Mouse (Mus musculus) CD4-positive, CD25-positive, alpha-beta regulatory T cell, adult 9 weeks (primary cell): ENCODE results near the gene Olfr866. TPM values are rescaled to one million over a fixed set of nuclear protein-coding genes. Genes with fewer than 3 reads are reported as not detected.

Source experiments
- polyA plus RNA-seq: library from polyadenylated mRNA; unstranded; fragments of 100-300 nt; shearing (Covaris generic); gene quantifications from one replicate; pipeline ENCODE4 v1.2.1, GENCODE M21; 2017

Gene Olfr866
- polyA plus RNA-seq = not detected

GRCm38 (mm10) chr9:20027935-20028334, at the start of gene Olfr866:
Gene Olfr866, minus strand, starts transcription at chr9:20028035.

DNA sequence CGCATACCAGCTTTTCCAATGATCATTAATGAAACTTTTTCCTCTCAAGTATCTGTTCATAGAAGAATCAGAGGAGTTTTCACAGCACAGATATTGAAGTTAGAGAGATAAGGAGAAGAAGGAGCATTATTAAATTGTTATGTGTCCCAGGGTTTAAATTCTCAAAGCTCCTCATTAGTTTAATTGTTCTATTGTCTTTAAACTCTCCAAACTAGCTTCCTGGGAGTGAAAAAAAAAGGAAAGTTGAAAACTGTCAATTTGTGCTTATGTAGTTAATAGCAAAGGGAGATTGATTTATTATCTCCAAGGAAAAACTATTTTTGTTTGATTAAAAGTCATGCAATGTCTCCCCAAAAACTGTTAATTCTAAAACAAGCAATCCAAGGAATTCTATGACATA, 29.6 kb upstream of the Olfr866 start, which contains the start of gene Olfr867:
Olfr867 (minus strand) TSS at position 101 of the 400 bp plus-strand sequence.

Other genes starting within 250 kb of the Olfr866 start
- not detected for gene Olfr58, start 247.8 kb downstream of the Olfr866 start, polyA plus RNA-seq
- gene Olfr859, start 223.1 kb downstream of the Olfr866 start, polyA plus RNA-seq = not detected
- gene Olfr860, start 178.3 kb downstream of the Olfr866 start, polyA plus RNA-seq = not detected
- gene Olfr862, start 140.0 kb downstream of the Olfr866 start, polyA plus RNA-seq = not detected
- 1.4 TPM for gene Olfr77, start 111.2 kb downstream of the Olfr866 start, polyA plus RNA-seq
- not detected for gene Olfr867, start 29.5 kb upstream of the Olfr866 start, polyA plus RNA-seq
- gene Olfr868, start 70.6 kb upstream of the Olfr866 start, polyA plus RNA-seq = not detected
- not detected for gene Olfr869, start 101.0 kb upstream of the Olfr866 start, polyA plus RNA-seq
- not detected for gene Olfr870, start 146.0 kb upstream of the Olfr866 start, polyA plus RNA-seq
- not detected for gene Olfr871, start 184.2 kb upstream of the Olfr866 start, polyA plus RNA-seq
- not detected for gene Olfr872, start 209.1 kb upstream of the Olfr866 start, polyA plus RNA-seq